Mouse (Mus musculus): Measurements from ENCODE around the gene Prune2. TPM values are rescaled to one million over a fixed set of nuclear protein-coding genes. Genes with fewer than 3 reads are reported as not detected.
A peak's percentile ranks its signal among the peaks of the same experiment; 100 is the strongest.

Prune2 gene
- 34.2 and 37.2 TPM in 2 replicates for polyA plus RNA-seq (2012; rRNA removed)

DNA sequence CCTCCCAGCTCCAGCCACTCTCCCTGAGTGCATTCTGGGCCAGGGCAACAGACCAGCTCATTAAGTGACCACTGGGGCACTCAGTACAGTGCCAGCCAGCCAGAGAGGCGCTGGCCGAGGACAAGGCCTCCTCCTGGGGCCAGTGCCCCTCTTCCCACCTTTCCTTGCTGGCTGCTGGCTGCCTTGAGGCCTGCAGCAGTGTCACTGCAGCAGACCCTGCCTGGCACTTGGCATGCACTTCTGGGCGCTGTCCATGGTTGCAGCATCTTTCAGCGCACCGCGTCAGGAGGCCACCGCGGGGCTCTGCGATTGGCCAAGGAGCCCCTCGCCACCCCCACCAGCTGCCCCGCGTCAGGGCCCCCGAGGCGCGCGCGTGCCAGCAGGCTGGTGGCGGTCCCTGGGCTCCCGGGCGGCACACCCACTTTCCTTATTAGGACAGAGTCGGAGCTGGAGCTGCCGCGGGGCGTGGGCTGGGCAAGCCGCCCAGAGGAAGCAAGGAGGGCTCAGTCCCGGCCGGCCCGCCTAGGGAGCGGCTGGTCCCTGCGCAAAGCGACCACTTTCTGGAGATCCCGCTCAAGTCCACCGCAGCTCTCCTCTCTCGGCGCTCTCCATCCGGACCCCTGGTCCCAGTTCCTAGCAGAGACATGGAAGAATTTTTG, at the start of gene Prune2:
Gene Prune2 (plus strand): TSS at position 506 of the 659 bp plus-strand sequence.
- H3K27ac ChIP-seq (ENCODE audit: insufficient read depth, low read length) = no peak within 1 kb of the TSS
- H3K4me1 ChIP-seq (ENCODE audit: control insufficient read depth, insufficient read depth, low read length) = no peaks in the 10 kb centered on the region
- TF ChIP-seq CTCF (IDR thresholded peaks at IDR 0.05; ENCODE audit: extremely low read depth, insufficient read depth, low read length) = no peak
- TF ChIP-seq POLR2A (IDR thresholded peaks at IDR 0.05; ENCODE audit: extremely low read depth, insufficient read depth, low read length) = no peak
- H3K4me3 ChIP-seq (ENCODE audit: insufficient read depth, low read length) = peak within 1 kb of the TSS; percentile 27

DNA sequence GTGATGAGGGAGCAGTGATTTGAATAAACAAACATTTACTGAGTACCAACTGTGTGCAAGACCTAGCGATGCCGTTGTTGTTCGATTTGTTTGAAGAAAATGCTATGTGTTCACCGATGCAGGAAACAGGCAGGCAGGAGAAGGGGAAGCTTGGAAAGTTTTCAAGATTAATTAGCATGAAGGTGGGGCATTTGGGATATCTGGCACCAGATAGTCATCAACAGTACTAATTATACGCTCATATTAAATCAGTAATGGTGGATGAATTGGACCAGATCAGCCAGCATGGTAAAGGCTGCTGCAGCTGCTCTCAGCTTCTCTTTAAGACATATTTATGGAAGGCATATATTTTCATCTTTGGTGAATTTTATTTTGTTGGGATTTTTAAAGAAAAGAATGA, 44.4 kb upstream of the Prune2 start:
- H3K4me3 ChIP-seq (ENCODE audit: insufficient read depth, low read length) = no peak overlapping the region
- H3K27ac ChIP-seq (ENCODE audit: insufficient read depth, low read length) = no peak overlapping the region
- H3K4me1 ChIP-seq (ENCODE audit: control insufficient read depth, insufficient read depth, low read length) = no peaks in the 10 kb centered on the region
- TF ChIP-seq CTCF (IDR thresholded peaks at IDR 0.05; ENCODE audit: extremely low read depth, insufficient read depth, low read length) = no peak
- TF ChIP-seq POLR2A (IDR thresholded peaks at IDR 0.05; ENCODE audit: extremely low read depth, insufficient read depth, low read length) = no peak

DNA sequence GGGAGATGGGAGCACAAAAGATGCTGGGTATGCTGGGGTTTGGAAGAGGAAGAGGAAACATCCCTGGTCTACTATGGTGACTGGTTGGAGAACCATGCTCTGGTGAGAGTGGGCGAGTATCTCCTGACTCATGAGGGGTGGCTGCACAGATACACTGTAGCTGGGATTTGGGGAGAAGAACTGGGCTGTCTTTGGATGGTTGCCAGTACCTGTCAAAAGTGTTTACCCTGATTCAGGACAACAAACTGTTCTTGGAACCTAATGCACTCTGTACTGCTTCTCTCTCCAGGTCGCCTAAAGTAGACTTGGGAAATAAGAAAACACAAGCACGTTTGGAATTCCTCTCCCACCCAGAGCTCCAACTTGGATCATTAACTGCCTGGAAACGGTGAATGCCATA, 31.4 kb upstream of the Prune2 start:
- no peak overlapping the region for H3K27ac ChIP-seq (ENCODE audit: insufficient read depth, low read length)
- TF ChIP-seq CTCF (IDR thresholded peaks at IDR 0.05; ENCODE audit: extremely low read depth, insufficient read depth, low read length) (no peak), POLR2A (IDR thresholded peaks at IDR 0.05; ENCODE audit: extremely low read depth, insufficient read depth, low read length) (no peak)
- H3K4me3 ChIP-seq (ENCODE audit: insufficient read depth, low read length) = no peak overlapping the region

DNA sequence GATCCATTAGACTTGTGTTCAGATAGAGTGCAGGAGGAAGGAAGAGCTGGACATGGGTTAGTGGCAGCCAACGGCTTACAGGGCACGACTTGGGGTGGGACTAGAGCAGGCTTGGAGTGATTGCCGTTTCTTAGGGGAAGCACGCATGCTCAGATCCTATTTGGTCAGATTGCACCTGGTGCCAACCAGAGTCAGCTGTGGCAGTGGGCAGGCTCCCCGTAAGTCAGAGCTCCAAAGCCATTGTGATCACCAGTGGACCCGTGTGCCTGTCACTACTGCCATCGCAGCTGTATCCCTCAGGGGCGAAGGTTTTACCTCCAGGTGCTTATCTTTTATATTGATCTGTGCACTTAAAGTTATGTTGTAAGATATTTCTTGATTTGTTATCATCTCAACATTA, 21.3 kb upstream of the Prune2 start:
- no peak for TF ChIP-seq CTCF (IDR thresholded peaks at IDR 0.05; ENCODE audit: extremely low read depth, insufficient read depth, low read length)
- TF ChIP-seq POLR2A (IDR thresholded peaks at IDR 0.05; ENCODE audit: extremely low read depth, insufficient read depth, low read length) = no peak
- Histone ChIP-seq H3K27ac (ENCODE audit: insufficient read depth, low read length) (no peak overlapping the region), H3K4me1 (ENCODE audit: control insufficient read depth, insufficient read depth, low read length) (no peaks in the 10 kb centered on the region), H3K4me3 (ENCODE audit: insufficient read depth, low read length) (no peak overlapping the region)

More for the DNA sequence above, 31.4 kb upstream of the Prune2 start:
- no peaks in the 10 kb centered on the region for H3K4me1 ChIP-seq (ENCODE audit: control insufficient read depth, insufficient read depth, low read length)

DNA sequence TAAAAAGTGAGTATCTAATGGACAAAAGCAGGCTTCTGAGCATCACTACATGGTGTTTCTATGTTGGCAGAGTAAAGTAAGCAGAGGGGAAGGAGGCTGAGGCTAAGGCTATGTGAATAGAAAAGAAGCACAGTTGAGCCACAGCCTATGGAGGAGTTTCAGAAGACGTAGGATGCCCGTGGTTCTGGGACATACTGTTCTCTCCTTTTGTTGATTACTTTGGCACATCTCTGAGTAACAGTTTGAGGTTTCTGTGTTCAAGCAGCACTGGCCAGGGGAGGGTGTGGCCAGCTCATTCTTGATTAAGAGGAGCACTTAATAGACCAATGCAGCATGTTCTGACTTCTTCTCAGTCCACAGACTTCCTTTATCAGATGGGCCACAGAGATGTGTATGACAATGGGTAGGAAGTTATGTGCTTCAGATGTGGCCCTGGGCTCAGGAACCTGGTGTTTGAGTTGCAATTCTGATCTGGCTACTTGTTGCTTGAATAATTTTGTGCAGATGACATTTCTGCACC, 7.1 kb upstream of the Prune2 start:
- TF ChIP-seq CTCF (IDR thresholded peaks at IDR 0.05; ENCODE audit: extremely low read depth, insufficient read depth, low read length) (no peak), POLR2A (IDR thresholded peaks at IDR 0.05; ENCODE audit: extremely low read depth, insufficient read depth, low read length) (no peak)
- no peak overlapping the region for H3K4me3 ChIP-seq (ENCODE audit: insufficient read depth, low read length)
- no peak overlapping the region for H3K27ac ChIP-seq (ENCODE audit: insufficient read depth, low read length)
- H3K4me1 ChIP-seq (ENCODE audit: control insufficient read depth, insufficient read depth, low read length) = no peaks in the 10 kb centered on the region

DNA sequence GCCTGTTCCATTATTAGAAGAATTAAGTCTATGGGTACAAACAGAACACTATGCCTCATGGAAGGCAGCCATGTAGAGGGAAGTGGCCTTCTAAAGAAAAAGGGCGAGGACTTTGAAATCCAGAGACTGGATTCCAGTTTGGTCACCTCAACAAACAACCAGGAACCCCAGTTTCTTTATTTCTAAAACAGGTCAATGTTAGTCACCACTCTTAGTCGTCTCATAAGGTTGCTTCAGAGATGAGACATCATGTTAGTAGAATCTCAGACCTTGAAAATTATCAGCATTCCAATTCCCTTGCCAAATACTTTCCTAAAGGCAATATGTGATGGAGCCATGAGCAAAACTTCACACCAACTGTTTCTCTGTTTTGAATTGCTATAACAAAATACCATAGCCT, 6.6 kb upstream of the Prune2 start:
- H3K27ac ChIP-seq (ENCODE audit: insufficient read depth, low read length) = no peak overlapping the region
- no peak for TF ChIP-seq POLR2A (IDR thresholded peaks at IDR 0.05; ENCODE audit: extremely low read depth, insufficient read depth, low read length)
- no peak for TF ChIP-seq CTCF (IDR thresholded peaks at IDR 0.05; ENCODE audit: extremely low read depth, insufficient read depth, low read length)
- no peak overlapping the region for H3K4me3 ChIP-seq (ENCODE audit: insufficient read depth, low read length)
- H3K4me1 ChIP-seq (ENCODE audit: control insufficient read depth, insufficient read depth, low read length) = no peaks in the 10 kb centered on the region

DNA sequence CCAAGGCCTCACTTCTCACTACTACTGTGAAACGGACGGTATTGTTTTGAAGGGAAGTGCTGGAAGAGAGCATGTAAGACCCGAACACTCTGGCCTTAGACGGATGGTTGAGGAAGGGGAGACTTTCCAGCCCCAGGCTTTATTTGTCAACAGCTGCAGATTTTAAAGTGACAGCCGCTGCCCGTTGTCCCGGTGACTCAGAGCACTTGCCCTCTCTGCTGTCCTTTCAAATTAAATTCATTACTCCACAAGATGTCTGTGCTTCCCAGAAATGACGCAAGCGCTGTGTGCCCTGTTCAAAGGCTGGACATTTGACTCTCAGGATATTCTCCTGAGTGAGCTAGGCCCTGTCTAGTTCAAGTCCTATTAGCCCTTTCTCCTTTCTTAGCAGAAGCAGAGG, 5.9 kb upstream of the Prune2 start:
- H3K4me1 ChIP-seq (ENCODE audit: control insufficient read depth, insufficient read depth, low read length) = no peaks in the 10 kb centered on the region
- TF ChIP-seq CTCF (IDR thresholded peaks at IDR 0.05; ENCODE audit: extremely low read depth, insufficient read depth, low read length) (no peak), POLR2A (IDR thresholded peaks at IDR 0.05; ENCODE audit: extremely low read depth, insufficient read depth, low read length) (no peak)

DNA sequence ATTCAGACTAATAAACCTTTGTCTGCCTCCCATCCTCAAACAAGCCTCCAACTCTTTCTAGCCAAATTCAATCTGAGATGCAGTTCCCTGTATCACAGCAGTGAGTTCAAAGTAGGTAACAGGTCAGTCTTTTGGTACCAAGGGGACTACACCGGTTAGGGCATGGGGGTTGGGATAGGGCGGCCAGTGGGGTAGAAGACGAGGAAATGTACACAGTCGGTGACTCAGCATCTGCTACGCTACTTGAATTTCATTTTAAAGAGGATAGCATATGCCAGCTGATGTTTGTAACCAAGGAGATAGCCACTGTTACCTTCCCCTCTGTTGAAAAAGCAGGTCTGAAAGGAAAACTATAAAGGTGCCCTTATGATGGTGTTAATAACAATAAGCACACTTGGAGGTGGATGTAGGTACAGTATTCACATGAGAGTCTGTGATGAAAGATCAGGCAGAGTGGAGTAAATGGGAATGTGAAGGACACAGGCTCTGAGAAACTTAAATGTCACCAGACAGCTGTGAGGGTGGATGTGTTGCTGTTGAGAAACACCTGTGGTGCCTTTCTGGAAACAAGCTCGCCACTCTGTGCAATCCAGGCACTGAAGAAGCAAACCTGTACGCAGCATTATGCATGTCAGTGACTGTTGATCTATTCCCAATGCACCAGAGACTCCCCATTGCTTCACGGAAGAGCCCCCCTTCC, 5.1 kb upstream of the Prune2 start:
- no peak overlapping the region for H3K27ac ChIP-seq (ENCODE audit: insufficient read depth, low read length)

More for the DNA sequence above, 5.9 kb upstream of the Prune2 start:
- Histone ChIP-seq H3K27ac (ENCODE audit: insufficient read depth, low read length) (no peak overlapping the region), H3K4me3 (ENCODE audit: insufficient read depth, low read length) (no peak overlapping the region)

DNA sequence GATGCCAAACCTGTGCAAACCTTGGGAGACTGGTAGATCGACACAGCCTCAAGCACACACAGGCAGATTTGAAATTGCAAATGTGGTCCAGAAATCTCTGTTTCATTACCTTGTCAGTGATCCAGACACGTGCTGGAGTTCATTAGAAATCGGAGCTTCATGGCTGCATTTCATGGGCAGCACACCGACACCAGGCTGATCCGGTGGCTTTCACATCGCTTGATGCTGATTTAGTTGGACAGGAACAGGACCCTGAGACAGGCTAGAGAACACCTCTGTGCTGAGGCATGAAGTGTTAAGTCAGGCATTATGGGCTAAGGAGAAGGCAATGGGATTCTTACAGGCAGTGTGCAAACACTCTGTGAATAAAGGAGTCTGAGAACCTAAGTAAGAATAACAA, 1.2 kb upstream of the Prune2 start:
- TF ChIP-seq POLR2A (IDR thresholded peaks at IDR 0.05; ENCODE audit: extremely low read depth, insufficient read depth, low read length) (no peak), CTCF (IDR thresholded peaks at IDR 0.05; ENCODE audit: extremely low read depth, insufficient read depth, low read length) (no peak)
- Histone ChIP-seq H3K4me1 (ENCODE audit: control insufficient read depth, insufficient read depth, low read length) (no peaks in the 10 kb centered on the region), H3K4me3 (ENCODE audit: insufficient read depth, low read length) (no peak overlapping the region), H3K27ac (ENCODE audit: insufficient read depth, low read length) (no peak overlapping the region)

More for the DNA sequence above, 5.1 kb upstream of the Prune2 start:
- TF ChIP-seq CTCF (IDR thresholded peaks at IDR 0.05; ENCODE audit: extremely low read depth, insufficient read depth, low read length) (no peak), POLR2A (IDR thresholded peaks at IDR 0.05; ENCODE audit: extremely low read depth, insufficient read depth, low read length) (no peak)
- H3K4me3 ChIP-seq (ENCODE audit: insufficient read depth, low read length) = no peak overlapping the region
- no peaks in the 10 kb centered on the region for H3K4me1 ChIP-seq (ENCODE audit: control insufficient read depth, insufficient read depth, low read length)

DNA sequence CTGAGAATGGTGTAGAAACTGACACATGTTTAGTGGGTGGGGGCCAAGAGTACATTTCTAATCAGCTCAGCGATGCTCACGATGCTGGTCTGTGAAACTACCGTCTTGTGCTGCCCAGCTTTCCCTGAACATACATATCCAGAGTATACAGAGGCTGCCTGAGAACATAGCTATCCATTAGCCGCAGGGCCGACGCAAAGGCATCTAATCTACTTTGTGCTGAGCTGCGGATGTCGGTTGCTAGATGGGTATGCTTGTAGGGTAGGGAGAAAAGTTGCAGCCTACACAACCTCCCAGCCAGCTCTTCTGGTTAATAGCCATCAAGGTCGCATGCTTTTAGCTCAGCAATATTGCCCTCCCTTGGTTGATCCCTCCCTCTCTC, 696 bp upstream of the Prune2 start:
- TF ChIP-seq POLR2A (IDR thresholded peaks at IDR 0.05; ENCODE audit: extremely low read depth, insufficient read depth, low read length) = no peak
- TF ChIP-seq CTCF (IDR thresholded peaks at IDR 0.05; ENCODE audit: extremely low read depth, insufficient read depth, low read length) = no peak
- Histone ChIP-seq H3K4me3 (ENCODE audit: insufficient read depth, low read length) (peak overlapping the region; percentile 27; the same call in 1 of the 2 replicates), H3K27ac (ENCODE audit: insufficient read depth, low read length) (no peak overlapping the region), H3K4me1 (ENCODE audit: control insufficient read depth, insufficient read depth, low read length) (no peaks in the 10 kb centered on the region)
